Mouse (Mus musculus) layer of hippocampus, adult 9-10 months (tissue): ENCODE data around the gene Ppp2r3a.

Source experiments
- DNase-seq: peaks from one replicate; pipeline ENCODE4 v3.0.0; 2022; ENCODE audit warnings: low spot score

Gene Ppp2r3a

GRCm38 (mm10) chr9:101074332-101075021 is 177.1 kb downstream of the Ppp2r3a start:
- DNase-seq = no peak

DNA sequence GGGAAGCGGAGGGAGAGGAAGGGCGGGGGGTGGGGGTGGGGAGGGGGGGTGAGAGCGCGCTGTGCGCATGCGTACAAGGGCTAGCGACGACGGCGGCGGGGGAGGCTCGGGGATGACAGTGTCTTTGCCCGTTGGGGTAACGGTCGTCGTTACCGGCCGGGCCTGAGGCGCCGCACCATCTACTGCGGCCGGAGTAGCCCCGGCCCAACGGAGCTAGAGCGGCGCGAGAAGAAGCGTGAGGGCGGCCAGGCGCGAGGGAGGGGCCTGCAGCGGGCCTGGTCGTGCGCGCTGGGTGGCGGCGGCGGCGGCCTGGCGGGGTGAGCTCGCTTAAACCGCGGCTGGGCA is 177.6 kb downstream of the Ppp2r3a start, which contains the start of gene Msl2:
Msl2 (plus strand) TSS at position 115 of the 345 bp plus-strand sequence.
- no peak for DNase-seq

GRCm38 (mm10) chr9:101073041-101073986 is 178.3 kb downstream of the Ppp2r3a start:
- peak; percentile 94 for DNase-seq

DNA sequence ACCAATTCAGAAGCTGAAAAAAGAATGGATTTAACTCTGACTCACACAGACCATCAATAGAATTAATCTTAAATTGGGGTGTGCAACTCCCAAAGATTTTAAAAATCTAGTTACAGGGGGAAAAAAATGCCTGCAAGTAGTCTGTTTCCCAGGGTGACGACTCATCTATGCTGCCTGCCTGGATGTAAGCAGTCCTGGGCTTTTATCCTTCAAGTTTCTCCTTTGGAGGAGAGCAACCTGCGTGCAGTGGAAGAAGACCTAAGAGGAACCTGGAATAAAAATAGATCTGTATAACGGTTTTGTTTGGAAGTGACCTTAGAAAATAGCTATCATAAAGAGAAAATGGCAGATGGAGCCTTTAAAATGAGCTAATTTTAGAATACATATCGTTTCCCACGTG is 179.1 kb downstream of the Ppp2r3a start:
- DNase-seq = no peak

- no peak for DNase-seq
Observed at GRCm38 (mm10) chr9:101069781-101070180, 181.8 kb downstream of the Ppp2r3a start.

DNA sequence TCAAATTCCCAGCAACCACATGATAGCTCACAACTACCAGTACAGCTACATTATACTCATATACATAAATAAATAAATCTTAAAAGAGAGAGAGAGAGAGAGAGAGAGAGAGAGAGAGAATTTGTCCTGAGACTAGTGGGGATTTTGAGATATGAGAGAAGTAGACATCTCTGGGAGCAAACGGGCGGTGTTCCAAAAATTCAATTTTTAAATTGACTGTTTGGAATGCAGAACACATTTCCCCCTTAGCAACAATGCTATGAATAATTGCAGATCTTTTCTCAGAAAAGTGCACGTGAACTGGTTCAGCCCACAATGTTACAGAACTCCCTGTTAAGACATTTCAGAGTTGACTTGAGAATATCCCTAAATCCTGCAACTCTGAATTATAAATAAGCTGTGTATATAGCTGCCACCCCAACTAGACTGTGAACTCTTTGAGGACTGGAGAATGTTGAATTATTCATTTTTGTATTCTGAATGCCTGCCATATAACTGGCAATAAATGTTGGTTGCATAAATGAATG is 186.5 kb downstream of the Ppp2r3a start:
- DNase-seq = no peak

DNA sequence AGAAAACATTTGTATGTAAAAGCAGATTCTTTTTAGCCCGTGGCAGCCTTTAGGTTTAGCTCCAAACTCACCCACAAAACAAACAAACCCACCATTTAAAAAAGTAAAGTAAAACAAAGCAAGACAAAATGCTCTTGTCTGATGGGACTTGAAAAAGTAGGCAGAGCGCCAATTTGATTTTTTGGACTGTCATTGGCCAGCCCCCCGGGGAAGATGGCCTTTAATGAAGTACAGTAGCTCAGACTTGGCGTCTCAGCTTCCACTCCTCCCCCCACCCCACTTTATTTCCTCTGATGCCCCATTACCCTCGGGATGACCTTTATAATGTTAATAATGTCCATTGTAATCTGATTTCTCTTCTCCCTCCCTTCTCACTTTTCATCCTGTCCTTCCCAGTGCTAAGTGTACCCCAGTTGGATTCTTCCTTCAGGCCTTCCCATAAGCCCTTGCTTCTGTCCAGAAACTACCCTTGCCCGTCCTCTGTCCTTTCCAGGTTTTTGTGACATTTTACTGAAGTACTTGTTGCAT is 189.3 kb downstream of the Ppp2r3a start:
- no peak for DNase-seq

DNA sequence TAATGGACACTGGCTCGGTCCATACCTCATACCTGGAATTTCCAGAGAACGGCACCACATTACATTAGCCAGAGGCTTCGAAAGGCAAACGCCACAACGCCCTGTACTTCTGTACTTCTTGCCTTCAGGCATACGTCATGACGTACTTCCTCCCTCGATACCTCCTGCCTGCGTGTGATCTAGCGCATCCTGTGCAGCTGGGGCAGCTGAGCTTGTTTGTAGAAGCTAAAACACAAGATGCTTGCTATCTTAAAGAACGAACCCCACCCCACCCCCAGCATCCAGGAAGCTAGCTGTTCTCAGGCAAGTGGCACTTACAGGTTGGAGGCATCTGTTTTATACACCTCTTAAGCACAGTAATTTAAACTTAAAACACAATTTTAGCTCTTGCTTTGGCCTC is 190.6 kb downstream of the Ppp2r3a start:
- DNase-seq = no peak

- no peak for DNase-seq
Observed at GRCm38 (mm10) chr9:101057156-101057555, 194.4 kb downstream of the Ppp2r3a start.
